Mouse (Mus musculus) right cerebral cortex, adult 18-20 months (tissue): ENCODE results near the gene 4933412E24Rik.

Experiments used
- DNase-seq: peaks from one replicate; pipeline ENCODE4 v3.0.0; 2022; ENCODE audit warnings: mixed read lengths

Gene 4933412E24Rik

DNA sequence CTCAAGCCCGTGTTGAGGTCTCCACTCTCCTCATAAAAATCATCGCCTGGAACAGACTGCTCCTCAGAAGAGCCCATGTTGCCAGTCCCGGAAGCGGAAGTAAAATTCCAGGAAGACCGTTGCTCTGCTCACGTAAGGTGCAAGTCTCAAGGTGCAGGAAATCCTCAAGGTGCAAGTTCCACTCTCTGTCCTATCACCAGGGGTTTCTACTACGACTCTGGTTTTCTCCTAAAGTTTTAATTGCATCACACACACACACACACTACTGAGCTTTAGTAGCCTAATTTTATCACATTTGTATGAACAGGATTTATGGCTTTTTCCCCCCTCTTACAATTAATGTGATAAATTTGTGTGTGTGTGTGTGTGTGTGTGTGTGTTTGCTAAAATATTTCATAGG, at the start of gene 4933412E24Rik:
Gene 4933412E24Rik, minus strand, starts transcription at position 101 of the 400 bp plus-strand sequence.
- DNase-seq: no peak

- no peak for DNase-seq
These were observed 14.3 kb upstream of the 4933412E24Rik start for GRCm38 (mm10) chr15:60030728-60031127.

DNA sequence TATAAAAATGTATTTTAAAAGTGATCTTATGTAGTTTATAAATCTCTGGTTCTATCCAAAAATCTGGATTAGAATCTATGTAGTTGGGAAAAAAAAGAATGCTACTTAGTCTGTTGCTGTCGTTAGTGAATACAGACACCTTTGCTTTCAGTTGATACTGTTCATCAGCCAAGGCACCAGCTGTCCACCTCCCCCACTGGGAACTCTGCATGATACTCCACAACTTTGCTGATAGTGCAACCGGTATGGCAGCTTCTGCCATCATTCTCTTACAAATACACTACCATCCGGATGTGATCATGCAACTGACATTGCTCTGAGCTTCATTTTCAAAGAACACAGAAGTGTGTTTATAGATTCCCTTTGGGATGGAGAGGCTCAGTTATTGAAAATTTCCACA, 4.8 kb upstream of the 4933412E24Rik start:
- DNase-seq: no peak

DNA sequence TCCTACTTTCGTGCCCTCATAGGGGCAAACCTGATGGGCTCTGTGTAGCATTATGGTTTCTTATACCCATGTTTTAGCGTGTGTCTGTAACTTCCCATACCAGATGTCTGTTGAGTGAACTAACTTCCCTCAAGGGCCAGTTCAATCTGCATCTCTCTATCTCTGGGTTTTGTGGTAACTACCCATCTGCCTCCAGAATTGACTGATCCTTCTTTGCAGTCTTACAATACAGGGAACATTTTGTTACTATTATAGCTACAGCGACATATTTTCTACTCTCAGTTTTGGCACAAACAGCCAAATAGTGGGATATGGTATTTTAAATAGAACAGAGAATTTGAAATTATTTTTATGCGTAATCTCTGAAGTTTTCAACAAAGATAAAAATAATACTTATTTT, 6.2 kb downstream of the 4933412E24Rik start:
- no peak for DNase-seq

GRCm38 (mm10) chr15:60009610-60010009, 6.8 kb downstream of the 4933412E24Rik start:
- DNase-seq: no peak

GRCm38 (mm10) chr15:59983777-59984176, 32.6 kb downstream of the 4933412E24Rik start:
- no peak for DNase-seq

DNA sequence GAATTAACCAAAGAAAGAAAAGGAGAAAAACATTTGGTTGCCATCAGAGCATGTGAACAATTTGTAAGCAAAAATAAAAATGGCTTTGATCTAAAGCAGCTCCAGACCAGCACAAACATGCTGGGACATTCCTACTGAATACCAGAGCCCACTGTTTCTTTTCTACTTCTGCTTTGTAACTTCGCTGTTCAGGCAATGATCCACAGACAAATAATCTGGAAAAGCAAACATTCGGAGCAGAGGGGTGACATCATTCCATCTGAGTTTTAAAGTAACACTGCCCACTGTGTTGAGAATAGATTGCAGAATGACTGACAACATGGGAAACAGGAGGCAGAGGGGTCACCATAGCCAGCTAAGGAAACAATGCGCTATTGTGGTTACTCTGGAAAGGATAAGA, 41.1 kb downstream of the 4933412E24Rik start:
- DNase-seq: no peak

DNA sequence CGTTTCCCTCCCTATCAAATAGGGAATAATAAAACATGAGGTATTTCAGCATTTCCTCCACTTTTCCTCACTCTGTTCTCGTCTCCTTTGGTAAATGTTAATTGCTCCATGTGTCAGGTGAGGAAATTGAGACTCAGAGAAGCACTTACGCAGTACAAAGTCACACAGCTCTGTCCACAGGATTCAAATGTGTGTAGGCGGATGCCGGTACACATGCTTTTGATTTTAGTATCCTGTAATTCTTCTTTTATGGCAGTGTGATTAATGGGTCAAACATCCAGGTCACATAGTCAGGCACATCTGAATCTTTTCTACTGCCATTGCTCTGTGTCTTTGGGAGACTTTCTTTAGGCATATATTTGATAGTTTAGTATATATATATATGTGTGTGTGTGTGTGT, 41.8 kb downstream of the 4933412E24Rik start:
- no peak for DNase-seq

DNA sequence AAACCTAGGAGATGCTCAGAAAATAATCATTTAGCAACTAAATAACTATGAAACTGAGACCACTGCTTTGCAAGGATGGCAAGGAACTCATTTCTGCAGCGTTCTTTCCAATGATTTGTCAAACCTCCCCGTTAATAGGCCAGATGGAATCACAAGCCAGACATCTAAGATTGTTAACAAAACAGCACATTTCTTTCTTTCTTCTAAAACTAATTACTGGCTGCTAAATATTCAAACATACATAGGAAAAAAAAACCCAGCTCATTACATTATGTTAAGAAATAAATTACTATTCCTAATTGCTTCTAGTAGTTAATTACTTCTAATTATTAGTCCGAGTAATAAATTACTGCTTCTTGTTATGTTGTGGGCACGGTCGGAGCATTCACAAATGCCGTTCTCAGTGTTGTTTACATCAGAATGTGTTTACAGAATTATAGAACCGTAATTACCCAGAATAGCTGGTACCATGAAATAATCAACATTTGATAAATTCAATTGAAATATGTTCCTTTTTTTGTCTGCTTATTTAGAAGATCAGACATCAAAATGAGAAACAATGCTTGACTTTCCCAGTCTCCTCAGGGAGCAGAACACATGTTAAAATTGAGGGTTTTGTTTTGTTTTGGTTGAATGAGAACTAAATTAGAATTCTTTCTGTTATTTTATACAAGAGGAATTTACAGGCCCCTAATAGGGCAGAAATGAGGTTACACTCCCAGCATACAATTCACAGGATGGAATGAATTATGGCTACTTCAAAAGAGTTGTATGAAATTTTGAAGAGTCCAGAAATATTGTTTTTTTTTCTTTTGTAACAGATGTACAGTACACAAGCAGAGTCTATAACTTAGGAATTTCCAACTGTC, 42.5 kb downstream of the 4933412E24Rik start:
- DNase-seq: no peak
